Mouse (Mus musculus) hindlimb bud, embryonic 11.5 days (tissue): ENCODE results near the gene Mrpl9.

ENCODE experiments used
- DNase-seq: peaks from one replicate; pipeline ENCODE4 v3.0.0-alpha.2; 2012; ENCODE audit warnings: low read depth, low spot score; ENCODE audit errors: extremely low spot score

The Mrpl9 gene

GRCm38 (mm10) chr3:94442951-94443596 is at the start of gene Mrpl9:
Gene Mrpl9, plus strand, starts transcription at chr3:94443318.
- DNase-seq, result peak; percentile 82

- DNase-seq, result no peak
These were observed 46.8 kb upstream of the Mrpl9 start for GRCm38 (mm10) chr3:94396336-94396735.

- DNase-seq, result no peak
These were observed 46.3 kb upstream of the Mrpl9 start for GRCm38 (mm10) chr3:94396851-94397250.

- DNase-seq, result no peak
These were observed 44.9 kb upstream of the Mrpl9 start, which contains the start of gene Lingo4 for GRCm38 (mm10) chr3:94398217-94398616. Gene Lingo4, plus strand, starts transcription at chr3:94398517.

GRCm38 (mm10) chr3:94398943-94399481 is 44.1 kb upstream of the Mrpl9 start:
- DNase-seq, result no peak

GRCm38 (mm10) chr3:94399663-94400310 is 43.3 kb upstream of the Mrpl9 start:
- no peak for DNase-seq

- no peak for DNase-seq
These were observed 40.7 kb upstream of the Mrpl9 start for GRCm38 (mm10) chr3:94402451-94402850.

- DNase-seq, result no peak
These were observed 38.6 kb upstream of the Mrpl9 start for GRCm38 (mm10) chr3:94404366-94405054.

GRCm38 (mm10) chr3:94405561-94405960 is 37.6 kb upstream of the Mrpl9 start:
- DNase-seq, result no peak

GRCm38 (mm10) chr3:94412530-94412929 is 30.6 kb upstream of the Mrpl9 start:
- DNase-seq, result no peak

- peak; percentile 78 for DNase-seq
These were observed 30.0 kb upstream of the Mrpl9 start, which contains the start of gene Tdrkh for GRCm38 (mm10) chr3:94413031-94413679. Gene Tdrkh, plus strand, starts transcription at chr3:94413273.

GRCm38 (mm10) chr3:94430980-94431379 is 12.1 kb upstream of the Mrpl9 start:
- no peak for DNase-seq

- DNase-seq, result no peak
These were observed 8.8 kb upstream of the Mrpl9 start for GRCm38 (mm10) chr3:94434305-94434704.

- DNase-seq, result no peak
These were observed 6.7 kb upstream of the Mrpl9 start for GRCm38 (mm10) chr3:94436420-94436819.

- no peak for DNase-seq
These were observed 1.9 kb upstream of the Mrpl9 start for GRCm38 (mm10) chr3:94441182-94441581.

- DNase-seq, result no peak
These were observed 463 bp downstream of the Mrpl9 start, which contains the start of gene Oaz3 for GRCm38 (mm10) chr3:94443597-94443964. Gene Oaz3, minus strand, starts transcription at chr3:94443915.

- no peak for DNase-seq
These were observed 6.3 kb downstream of the Mrpl9 start for GRCm38 (mm10) chr3:94449377-94449776.

- DNase-seq, result peak; percentile 91
These were observed 13.4 kb downstream of the Mrpl9 start for GRCm38 (mm10) chr3:94456529-94457000.

- no peak for DNase-seq
These were observed 13.9 kb downstream of the Mrpl9 start for GRCm38 (mm10) chr3:94457055-94457454.

- DNase-seq, result no peak
These were observed 16.7 kb downstream of the Mrpl9 start for GRCm38 (mm10) chr3:94459834-94460233.
